Mouse (Mus musculus): ENCODE data around the gene H2-DMb1.

The H2-DMb1 gene

DNA sequence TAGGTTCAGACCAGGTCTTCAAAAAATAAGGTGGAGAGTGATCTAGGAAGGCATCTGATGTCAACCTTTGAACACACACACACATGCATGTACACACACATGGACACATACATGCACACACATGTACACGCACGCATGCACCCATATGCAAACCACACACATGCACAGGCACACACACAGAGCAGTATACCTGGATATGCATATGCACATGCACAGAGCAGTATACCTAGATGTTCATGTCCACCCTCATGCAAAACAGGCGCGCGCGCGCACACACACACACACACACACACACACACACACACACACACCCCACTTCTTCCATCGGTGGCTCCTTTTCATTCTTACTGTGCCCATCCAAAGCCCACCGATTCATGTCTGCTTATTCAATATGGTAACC is 55.0 kb downstream of the H2-DMb1 start:
- DNase-seq (ENCODE audit: low spot score in 2 of 2): peak in 1 of 2 experiments; percentile 32

DNA sequence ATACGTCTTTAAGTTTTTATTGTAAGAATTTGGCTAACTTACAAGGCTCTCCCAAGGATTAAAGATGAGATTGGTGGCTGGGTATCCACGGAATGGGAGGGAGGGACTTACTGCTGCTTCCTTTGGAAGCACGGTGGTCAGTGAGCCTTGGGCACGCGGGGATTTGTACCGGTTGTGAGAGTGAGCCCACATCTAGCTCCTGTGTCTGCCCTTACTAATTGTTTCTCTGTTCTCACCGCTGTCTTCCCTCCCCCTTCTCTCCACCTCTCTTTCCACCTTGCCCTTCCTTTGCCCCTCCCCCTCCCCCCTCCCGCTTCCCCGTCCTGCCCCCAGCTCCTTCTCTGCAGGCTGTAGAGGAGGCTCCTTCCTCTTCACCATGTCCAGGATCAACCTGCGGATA is 55.5 kb downstream of the H2-DMb1 start:
- DNase-seq (ENCODE audit: low spot score in 2 of 2): peak in 1 of 2 experiments; percentile 16

DNA sequence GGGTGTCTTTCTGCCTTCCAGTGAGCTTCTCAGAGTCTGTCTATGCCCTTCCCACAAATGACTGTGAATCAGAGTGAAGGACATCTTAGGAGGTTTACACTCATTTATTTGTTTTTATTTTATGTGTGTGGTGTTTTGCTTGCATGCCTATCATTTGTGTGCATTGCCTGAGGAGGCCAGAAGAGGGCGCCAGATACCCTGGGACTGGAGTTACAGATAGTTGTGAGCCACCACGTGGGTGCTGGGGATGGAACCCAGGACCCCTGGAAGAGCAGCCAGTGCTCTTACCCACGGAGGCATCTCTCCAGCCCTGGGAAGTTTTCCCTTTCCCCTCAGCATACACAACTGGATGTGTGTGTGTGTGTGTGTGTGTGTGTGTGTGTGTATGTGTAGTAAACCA is 56.8 kb downstream of the H2-DMb1 start:
- DNase-seq (ENCODE audit: low spot score in 2 of 2): peak in 1 of 2 experiments; percentile 53
